Mouse (Mus musculus) Patski (cell line): ENCODE results near the gene Gm20388. TPM values are rescaled to one million over a fixed set of nuclear protein-coding genes. Genes with fewer than 3 reads are reported as not detected.
A peak's percentile ranks its signal among the peaks of the same experiment; 100 is the strongest.

Experiments used
- ATAC-seq: fragments of 100-300 bp; one replicate; pipeline ENCODE4 v1.8.0; 2021
- CTCF ChIA-PET: fragments of 350-600 bp; sonication (Branson Sonifier 250); formaldehyde crosslinking; loops from one replicate; lab custom pipeline; 2022; ENCODE audit warnings: inconsistent platforms; lab: Charles Lee
- POLR2A ChIA-PET: fragments of 350-600 bp; sonication (Branson Sonifier 250); formaldehyde crosslinking; loops from one replicate; lab custom pipeline; 2022; ENCODE audit warnings: antibody characterized with exemption, inconsistent platforms; lab: Charles Lee
- DNase-seq: peaks from one replicate; pipeline ENCODE4 v3.0.0-alpha.2; 2011; ENCODE audit warnings: low read depth, low spot score
- H3K27me3 ChIP-seq: fragments of 371-371 bp; one replicate; pipeline ENCODE4 v1.5.1; 2021
- CTCF ChIP-seq: fragments of 100-300 bp; IDR thresholded peaks from one replicate; pipeline ENCODE4 v1.5.1; 2021
- in situ Hi-C: fragments of 300-500 bp; cut with MboI; formaldehyde crosslinking; loops from 3 replicates; pipeline ENCODE4 v1.11.1; 2018; ENCODE audit warnings: low pct_unique_long_range_greater_than_20kb, mixed read lengths
- polyA plus RNA-seq: library from polyadenylated mRNA; unstranded; gene quantifications from one replicate; pipeline ENCODE4 v1.2.3, GENCODE M21; 2021

The Gm20388 gene
- polyA plus RNA-seq, 1 experiment from 2014 or later, result 86.7 TPM

DNA sequence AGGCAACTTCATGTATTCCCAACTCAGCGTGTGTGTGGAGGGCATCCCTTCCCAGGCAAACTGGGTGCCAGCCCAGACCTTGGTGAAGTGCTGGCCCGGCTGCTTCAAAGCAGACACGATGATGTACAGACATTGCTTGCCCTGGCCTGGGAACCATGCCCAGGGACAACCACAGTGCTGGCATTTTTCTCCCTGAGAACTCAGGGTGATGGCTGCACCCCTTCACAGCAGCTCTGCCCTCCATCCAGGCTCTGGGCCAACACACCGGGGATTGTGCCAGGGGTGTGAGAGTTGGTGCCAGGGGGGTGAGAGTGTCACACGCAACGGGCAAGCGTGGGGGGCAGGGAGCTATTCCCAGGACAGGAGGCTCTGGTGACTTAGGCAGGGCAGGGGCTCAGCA is 734.0 kb downstream of the Gm20388 start:
- ATAC-seq, result peak; percentile 72
- no peak for TF ChIP-seq CTCF
- in situ Hi-C loops, result no loop called here
- no peaks in the 10 kb centered on the region for H3K27me3 ChIP-seq
- ChIA-PET POLR2A (no interaction called here), CTCF (interaction anchor here (1.1 to 2.1 kb wide), 2 partner anchors 21 to 27 kb away, joined by 3 to 7 read pairs; no protein-coding TSS in a partner anchor)
- DNase-seq, result peak; percentile 55

DNA sequence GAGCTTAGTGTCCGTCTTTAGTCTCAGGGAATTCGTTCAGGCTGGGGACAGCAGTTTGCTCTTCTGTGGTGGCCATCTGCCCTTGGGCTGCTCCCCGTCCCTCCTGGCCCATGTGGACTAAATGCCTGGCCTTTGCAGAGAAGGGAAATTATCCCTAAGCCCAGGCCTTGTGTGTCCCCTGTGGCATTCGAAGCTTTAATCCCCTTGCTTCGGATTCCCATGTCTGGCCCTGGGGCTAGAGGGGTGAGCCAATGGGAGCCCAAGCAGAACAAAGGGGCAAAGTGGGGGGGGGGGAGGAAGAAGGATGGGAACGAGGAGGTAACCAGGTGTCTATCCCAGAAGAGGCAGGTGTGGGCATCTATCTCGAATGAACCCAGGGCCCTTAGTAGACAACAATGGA is 736.9 kb downstream of the Gm20388 start, which contains the start of gene 1190005I06Rik:
TSS of gene 1190005I06Rik (minus strand) at position 101 of the 400 bp plus-strand sequence.
- TF ChIP-seq CTCF, result no peak
- ChIA-PET CTCF (no interaction called here), POLR2A (no interaction called here)
- DNase-seq, result no peak
- no peak for ATAC-seq
- in situ Hi-C loops, result no loop called here
- no peaks in the 10 kb centered on the region for H3K27me3 ChIP-seq

DNA sequence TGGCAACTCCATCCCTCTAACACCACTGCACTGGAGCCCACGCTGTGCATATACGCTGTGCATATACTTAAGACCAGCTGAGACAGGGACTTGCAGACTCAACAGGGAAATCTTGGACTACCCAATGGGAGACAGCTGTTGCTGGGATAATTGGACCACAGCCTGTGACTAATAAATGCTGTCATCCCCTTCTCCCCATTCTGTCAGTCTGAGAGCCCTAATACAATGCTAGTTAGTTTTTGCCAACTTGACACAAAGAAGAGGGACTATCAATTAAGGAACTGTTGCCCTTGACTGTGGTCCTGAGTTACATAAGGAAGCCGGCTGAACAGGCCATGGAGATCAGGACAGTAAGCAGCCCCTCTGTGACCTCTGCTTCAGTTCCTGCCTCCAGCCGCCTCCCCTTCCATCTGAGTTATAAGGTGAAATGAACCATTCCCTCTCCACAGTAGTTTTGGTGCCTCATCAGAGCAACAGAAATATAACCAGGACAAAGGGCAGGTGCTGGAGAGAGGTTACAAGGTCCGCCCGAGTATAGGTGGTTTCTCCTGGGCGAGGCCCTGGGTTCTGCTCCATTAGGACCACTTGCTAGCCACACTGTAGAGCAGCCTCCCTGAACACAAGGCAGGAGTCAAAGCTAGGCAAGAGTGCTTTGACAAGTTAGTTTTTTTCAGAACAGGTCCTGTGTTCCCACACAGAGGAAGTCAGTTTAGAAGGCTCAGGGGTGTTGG is 745.8 kb downstream of the Gm20388 start:
- ChIA-PET CTCF (no interaction called here), POLR2A (no interaction called here)
- no peak for DNase-seq
- H3K27me3 ChIP-seq, result no peaks in the 10 kb centered on the region
- no peak for ATAC-seq
- in situ Hi-C loops, result no loop called here
- TF ChIP-seq CTCF, result no peak

DNA sequence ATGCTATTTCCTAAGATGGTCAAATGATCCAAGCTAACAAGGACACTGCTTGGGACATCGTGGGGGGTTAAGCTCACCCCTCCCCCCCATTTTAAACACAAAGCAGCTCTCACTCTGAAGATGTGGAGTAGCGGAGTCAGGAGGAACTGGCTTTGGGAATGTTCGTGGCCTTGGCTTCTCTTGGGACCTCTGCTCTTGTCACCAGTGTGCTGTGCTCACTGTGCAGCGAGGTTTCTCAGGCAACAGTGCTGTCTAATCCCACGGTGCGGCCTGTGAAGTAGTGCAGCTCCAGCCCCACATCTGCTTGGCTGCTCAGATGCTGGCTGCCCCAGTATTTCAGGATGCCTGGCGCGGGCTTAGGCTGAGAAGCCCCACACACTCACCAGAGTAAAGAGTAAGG is 746.8 kb downstream of the Gm20388 start:
- in situ Hi-C loops, result no loop called here
- TF ChIP-seq CTCF, result no peak
- DNase-seq (no peak), ATAC-seq (no peak)
- CTCF ChIA-PET, result no interaction called here
- no peaks in the 10 kb centered on the region for H3K27me3 ChIP-seq
- POLR2A ChIA-PET, result no interaction called here

DNA sequence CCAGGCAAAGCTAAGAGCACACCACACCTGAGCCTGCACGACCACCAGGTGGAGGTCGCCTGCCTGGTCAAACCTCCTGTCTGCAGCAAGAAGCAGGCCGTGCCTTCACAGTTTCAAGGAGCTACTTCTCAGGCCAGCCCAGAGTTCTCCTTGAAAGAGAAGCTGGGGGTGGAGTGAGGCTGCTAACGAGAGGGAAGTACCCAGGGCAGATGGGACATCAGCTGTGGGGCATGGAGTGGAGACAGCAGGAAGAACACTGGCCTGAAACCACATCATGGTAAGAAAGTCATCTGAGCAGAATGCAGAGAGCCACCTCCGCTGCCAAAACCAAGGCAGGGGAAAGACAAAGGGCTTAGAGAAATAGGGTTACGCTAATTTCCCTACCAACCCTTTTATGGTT is 753.9 kb downstream of the Gm20388 start:
- POLR2A ChIA-PET, result no interaction called here

DNA sequence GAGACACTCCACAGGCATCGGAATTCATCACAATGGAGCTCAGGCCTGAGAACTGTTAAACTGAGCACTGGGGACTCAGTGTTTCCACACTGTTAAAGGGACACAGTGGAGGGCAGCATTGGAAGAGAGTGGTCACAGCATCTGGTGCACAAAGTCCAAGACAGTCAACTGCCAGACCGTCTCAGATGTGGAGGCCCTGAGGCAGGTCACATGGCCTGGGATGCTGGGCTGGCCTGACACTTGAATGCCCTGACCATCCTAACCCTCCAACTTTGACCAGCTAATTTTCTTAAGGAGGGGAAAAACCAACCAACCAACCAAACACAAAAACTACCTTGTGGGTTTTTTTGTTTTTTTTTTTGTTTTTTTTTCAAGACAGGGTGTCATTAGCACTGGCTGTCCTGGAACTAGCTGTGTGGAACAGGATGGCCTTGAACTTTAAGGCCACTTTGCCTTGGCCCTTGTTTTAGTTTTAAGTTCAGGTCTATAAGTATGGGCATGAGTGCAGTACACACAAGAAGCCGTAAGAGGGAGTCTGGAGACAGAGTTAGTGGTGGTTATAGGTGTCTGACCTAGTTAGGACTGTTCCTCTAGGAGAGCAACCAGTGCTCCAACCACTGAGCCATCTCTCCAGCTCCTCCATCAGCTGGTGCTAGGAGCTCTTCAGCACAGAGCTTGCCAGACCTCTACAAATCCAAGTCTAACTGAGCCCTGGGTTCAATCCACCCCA is 755.2 kb downstream of the Gm20388 start:
- no peak for TF ChIP-seq CTCF
- in situ Hi-C loops, result no loop called here
- ChIA-PET POLR2A (no interaction called here), CTCF (interaction anchor here (1.0 kb wide), 1 partner anchor 12 kb away, joined by 3 read pairs; no protein-coding TSS in a partner anchor)
- ATAC-seq (no peak), DNase-seq (no peak)
- H3K27me3 ChIP-seq, result no peaks in the 10 kb centered on the region

More for the DNA sequence above, 753.9 kb downstream of the Gm20388 start:
- DNase-seq (no peak), ATAC-seq (no peak)
- CTCF ChIA-PET, result interaction anchor here (0.9 kb wide), 1 partner anchor 16 kb away, joined by 3 read pairs; no protein-coding TSS in a partner anchor
- in situ Hi-C loops, result no loop called here
- H3K27me3 ChIP-seq, result no peaks in the 10 kb centered on the region
- no peak for TF ChIP-seq CTCF

DNA sequence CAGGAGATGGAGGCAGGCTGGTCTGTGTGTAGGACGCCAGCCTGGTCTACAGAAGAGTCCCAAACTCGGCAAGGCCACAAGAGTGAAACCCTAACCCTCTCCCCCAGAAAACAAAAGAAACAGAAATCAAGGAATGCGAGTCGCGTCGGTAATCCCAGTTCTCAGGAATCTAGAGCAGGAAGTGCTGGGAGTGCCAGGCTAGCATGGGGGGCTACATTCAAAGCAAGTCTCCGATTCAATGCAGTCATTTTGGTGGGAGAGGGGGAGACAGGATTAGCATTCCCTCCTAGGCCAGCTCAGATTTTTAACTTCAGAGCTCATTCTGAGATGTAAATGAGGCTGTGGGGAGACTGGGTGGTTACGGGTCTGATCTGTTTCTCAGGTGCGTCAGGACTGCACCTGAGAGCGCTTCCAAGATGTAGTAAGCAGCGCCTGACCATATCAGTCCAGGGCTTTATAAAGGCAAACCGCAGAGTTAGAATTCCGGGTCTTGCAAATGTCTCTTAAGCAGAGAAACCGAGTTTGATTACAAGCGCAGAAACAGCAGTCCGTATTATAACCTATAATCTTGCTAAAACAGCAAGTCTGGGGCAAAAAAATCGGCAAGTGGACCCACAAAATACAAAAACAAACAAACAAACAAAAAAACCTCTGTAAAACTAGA is 756.3 kb downstream of the Gm20388 start:
- in situ Hi-C loops, result no loop called here

DNA sequence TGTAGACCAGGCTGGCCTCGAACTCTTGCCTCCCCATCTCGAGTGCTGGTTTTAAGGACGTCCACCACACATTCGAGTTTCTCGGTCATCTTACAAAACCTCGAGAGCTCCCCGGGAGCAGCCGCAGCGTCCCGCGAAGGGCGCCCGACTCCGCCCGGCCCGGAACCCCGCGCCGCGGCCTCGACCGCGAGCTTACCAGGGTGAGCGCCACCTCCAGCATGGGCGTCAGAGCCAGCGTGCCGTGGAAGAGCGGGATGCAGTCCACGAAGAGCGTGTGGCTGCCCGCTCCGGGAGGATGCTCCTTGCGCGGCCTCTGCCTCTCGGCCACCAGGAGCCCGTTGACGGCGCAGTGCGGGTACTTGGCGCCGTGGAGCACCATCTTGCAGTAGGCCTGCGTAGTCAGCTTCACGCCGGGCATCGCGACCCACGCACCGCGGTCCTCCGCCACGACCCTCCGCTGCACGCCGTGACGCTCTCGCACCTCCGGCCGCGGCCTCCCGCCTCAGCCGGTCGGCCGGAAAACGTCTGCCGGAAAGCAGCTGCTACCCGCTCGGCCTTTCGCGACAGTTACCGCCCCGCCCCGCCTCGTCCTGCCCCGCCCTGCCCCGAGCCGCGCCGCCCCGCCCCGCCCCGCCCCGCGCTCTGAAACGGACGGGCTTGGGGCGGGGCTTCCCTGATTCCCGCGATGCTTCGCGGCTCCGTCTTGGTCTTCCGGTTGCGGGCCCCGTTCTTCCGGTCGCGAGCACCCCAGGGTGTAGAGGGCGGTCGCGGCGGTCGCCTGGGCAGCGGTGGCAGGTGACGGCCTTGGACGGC is 757.1 kb downstream of the Gm20388 start, which contains the start of the genes Gm27021 and Cox4i1:
TSS of gene Gm27021 (minus strand) at position 519 of the 813 bp plus-strand sequence.
TSS of gene Cox4i1 (plus strand) at position 662 of the 813 bp plus-strand sequence.
- in situ Hi-C loops, result no loop called here
- DNase-seq (peak; percentile 38), ATAC-seq (peak; percentile 79)
- no peaks in the 10 kb centered on the region for H3K27me3 ChIP-seq
- ChIA-PET POLR2A (interaction anchor here (0.7 to 1.0 kb wide), 2 partner anchors 50 to 1540 kb away, joined by 3 to 4 read pairs; no protein-coding TSS in a partner anchor), CTCF (no interaction called here)
- TF ChIP-seq CTCF, result no peak

More for the DNA sequence above, 756.3 kb downstream of the Gm20388 start:
- ChIA-PET CTCF (no interaction called here), POLR2A (interaction anchor here (1.0 kb wide), 1 partner anchor 49 kb away, joined by 3 read pairs; no protein-coding TSS in a partner anchor)
- no peaks in the 10 kb centered on the region for H3K27me3 ChIP-seq
- no peak for TF ChIP-seq CTCF
- no peak for ATAC-seq
- DNase-seq, result no peak

DNA sequence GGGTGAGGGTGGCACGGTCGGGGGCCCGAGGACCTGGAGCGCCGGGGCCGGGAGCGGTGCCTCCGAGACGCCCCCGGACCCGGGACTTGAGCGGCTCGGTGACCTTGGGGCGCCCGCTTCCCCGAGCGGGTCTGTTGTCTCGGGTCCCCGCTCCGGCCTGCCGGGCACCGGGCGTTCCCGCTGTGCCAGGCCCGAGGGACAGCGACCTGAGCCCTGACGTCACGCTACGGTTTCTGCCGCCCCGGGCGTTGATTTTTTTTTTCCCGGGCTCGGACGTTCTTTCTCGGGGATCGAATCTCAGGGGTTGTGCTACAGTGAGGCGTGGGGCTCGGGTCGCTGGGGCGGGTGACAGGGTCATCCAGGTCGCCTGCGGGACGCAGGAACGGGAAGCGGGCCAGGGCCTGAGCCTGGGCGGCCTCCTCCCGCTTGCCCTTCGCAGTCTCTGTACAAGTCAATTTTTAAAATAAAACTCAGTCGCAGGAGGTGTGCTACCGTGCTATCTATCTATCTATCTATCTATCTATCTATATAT is 757.8 kb downstream of the Gm20388 start, which contains the start of gene Emc8:
TSS of gene Emc8 (minus strand) at position 200 of the 532 bp plus-strand sequence.
- POLR2A ChIA-PET, result interaction anchor here (0.7 kb wide), 1 partner anchor 1540 kb away, joined by 4 read pairs; no protein-coding TSS in a partner anchor
- CTCF ChIA-PET, result no interaction called here
- ATAC-seq, result no peak
- no peak for DNase-seq
- no peaks in the 10 kb centered on the region for H3K27me3 ChIP-seq
- in situ Hi-C loops, result no loop called here
- TF ChIP-seq CTCF, result no peak
